Mouse (Mus musculus) bone marrow macrophage, adult 2 months (primary cell): Measurements from ENCODE around the gene Stk39.

Experiments
- CTCF ChIP-seq: IDR thresholded peaks from 2 replicates; pipeline ENCODE4 v1.5.1; 2012; ENCODE audit warnings: low read depth, mild to moderate bottlenecking, low read length, moderate library complexity
- POLR2A ChIP-seq: IDR thresholded peaks from 2 replicates; pipeline ENCODE4 v1.6.1; 2012; ENCODE audit warnings: mild to moderate bottlenecking, low read depth, low read length, borderline replicate concordance

DNA sequence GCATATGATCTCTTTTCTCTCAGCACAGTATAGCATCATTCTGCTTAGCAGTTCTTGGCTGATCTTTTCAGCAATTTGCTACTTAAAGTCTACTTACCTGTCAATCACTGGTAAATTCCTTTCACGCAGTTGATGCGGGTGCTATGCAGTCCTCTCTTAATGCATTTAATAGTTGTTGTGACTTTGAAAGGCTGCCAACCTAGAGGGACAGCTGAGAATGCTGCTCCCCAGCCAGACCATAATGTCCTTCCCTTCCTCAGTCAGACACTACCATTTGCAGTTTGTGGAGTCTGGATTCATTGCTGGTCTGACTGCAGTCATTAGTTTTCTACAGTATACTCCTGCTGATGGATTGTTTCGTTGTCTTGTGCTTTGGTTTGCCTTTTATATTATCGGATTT lies 277.6 kb downstream of the Stk39 start:
- no peak for TF ChIP-seq CTCF
- no peak for TF ChIP-seq POLR2A
